Comparison of ENCODE assay signal across 8 mouse cellular contexts in genomic region chr11:49202071-49202470, GRCm38 (mm10). TPM values are rescaled to one million over a fixed set of nuclear protein-coding genes. Genes with fewer than 3 reads are reported as not detected.
DNase-seq lines count a peak whose midpoint lies in the region; ATAC-seq and TF ChIP-seq lines count a peak whose summit lies in the region.

No protein-coding gene starts in this region.

- 34% methylated on average over 2 of the region's 2 CpGs for WGBS in kidney, embryonic 16.5 days
- WGBS in hindbrain, embryonic 13.5 days = 76% methylated on average over 2 of the region's 2 CpGs
- WGBS in midbrain, embryonic 14.5 days = 58% methylated on average over 2 of the region's 2 CpGs

- H3K4me2 ChIP-seq in kidney, embryonic 16.5 days (replicated peaks; ENCODE audit: low read depth, low read length) = peak overlapping the region; percentile 86
- H3K4me2 ChIP-seq in hindbrain, embryonic 13.5 days = peak overlapping the region; percentile 70
- H3K4me2 ChIP-seq in midbrain, embryonic 14.5 days (ENCODE audit: low read length) = peak overlapping the region; percentile 66

- peak overlapping the region; percentile 96 for H3K9ac ChIP-seq in kidney, embryonic 16.5 days (replicated peaks; ENCODE audit: low read length)
- peak overlapping the region; percentile 98; the same call in 1 of the 2 replicates for H3K9ac ChIP-seq in hindbrain, embryonic 13.5 days
- peak overlapping the region; percentile 97 for H3K9ac ChIP-seq in midbrain, embryonic 14.5 days (replicated peaks; ENCODE audit: low read length)

- TF ChIP-seq POLR2A in bone marrow macrophage, adult 2 months (IDR thresholded peaks at IDR 0.05; ENCODE audit: borderline replicate concordance, low read depth, low read length) = no peak

- no peak for DNase-seq in kidney, adult 8-10 months
- no peak for DNase-seq in midbrain, embryonic 14.5 days
- no peak for DNase-seq in gastrocnemius, postnatal 36 days
- DNase-seq in layer of hippocampus, postnatal 10 days (ENCODE audit: low spot score in 2 of 2) = no peak
- DNase-seq in gastrocnemius, postnatal 14 days = no peak

- no peak for TF ChIP-seq CTCF in bone marrow macrophage, adult 2 months (IDR thresholded peaks at IDR 0.05; ENCODE audit: low read depth, low read length)

- peak overlapping the region; percentile 74 for H3K4me3 ChIP-seq in kidney, embryonic 16.5 days (ENCODE audit: low read length)
- H3K4me3 ChIP-seq in bone marrow macrophage, adult 2 months (ENCODE audit: insufficient read depth, low read length) = peak overlapping the region; percentile 71
- peak overlapping the region; percentile 94 for H3K4me3 ChIP-seq in hindbrain, embryonic 13.5 days
- peak overlapping the region; percentile 95 for H3K4me3 ChIP-seq in midbrain, embryonic 14.5 days (replicated peaks; ENCODE audit: low read depth, low read length)

- H3K9me3 ChIP-seq in kidney, embryonic 16.5 days (ENCODE audit: low read length) = no peaks in the 10 kb centered on the region
- no peaks in the 10 kb centered on the region for H3K9me3 ChIP-seq in hindbrain, embryonic 13.5 days
- H3K9me3 ChIP-seq in midbrain, embryonic 14.5 days (ENCODE audit: control insufficient read depth, low read length) = no peaks in the 10 kb centered on the region

- no peak for ATAC-seq in kidney, embryonic 16.5 days (ENCODE audit: low FRiP score, low TSS enrichment)
- ATAC-seq in hindbrain, embryonic 13.5 days (ENCODE audit: low FRiP score) = no peak
- ATAC-seq in midbrain, embryonic 14.5 days (ENCODE audit: low FRiP score, low TSS enrichment) = no peak

- peaks cover 8% of the 10 kb centered on the region for H3K36me3 ChIP-seq in kidney, embryonic 16.5 days (ENCODE audit: insufficient read depth, low read length)
- peaks cover 5% of the 10 kb centered on the region; the same call in 1 of the 2 replicates for H3K36me3 ChIP-seq in hindbrain, embryonic 13.5 days
- H3K36me3 ChIP-seq in midbrain, embryonic 14.5 days (ENCODE audit: control insufficient read depth, insufficient read depth, low read length) = peaks cover 7% of the 10 kb centered on the region; the same call in 1 of the 2 replicates

- H3K27ac ChIP-seq in kidney, embryonic 16.5 days (ENCODE audit: low read length) = peak overlapping the region; percentile 98
- peak overlapping the region; percentile 98 for H3K27ac ChIP-seq in bone marrow macrophage, adult 2 months (ENCODE audit: insufficient read depth, low read depth, low read length)
- no peak overlapping the region; the same call in 1 of the 2 replicates for H3K27ac ChIP-seq in hindbrain, embryonic 13.5 days
- no peak overlapping the region for H3K27ac ChIP-seq in midbrain, embryonic 14.5 days (replicated peaks; ENCODE audit: low read depth, low read length)

- peaks cover 18% of the 10 kb centered on the region for H3K4me1 ChIP-seq in kidney, embryonic 16.5 days (ENCODE audit: insufficient read depth, low read length)
- H3K4me1 ChIP-seq in bone marrow macrophage, adult 2 months (ENCODE audit: control insufficient read depth, insufficient read depth, low read length) = peaks cover 15% of the 10 kb centered on the region
- H3K4me1 ChIP-seq in hindbrain, embryonic 13.5 days (replicated peaks) = peaks cover 22% of the 10 kb centered on the region
- H3K4me1 ChIP-seq in midbrain, embryonic 14.5 days (ENCODE audit: control insufficient read depth, insufficient read depth, low read length) = peaks cover 18% of the 10 kb centered on the region

- intact Hi-C loops in gastrocnemius, postnatal 36 days (cut with DNase I) = loop anchor here (2.0 to 10.0 kb wide), 2 partner anchors 49 to 327 kb away; partner anchors contain the start of gene Irgm1
- intact Hi-C loops in gastrocnemius, postnatal 14 days (cut with DNase I; ENCODE audit: low total_unique reads) = loop anchor here (5.0 kb wide), 1 partner anchor 50 kb away; no protein-coding TSS in a partner anchor

- H3K27me3 ChIP-seq in kidney, embryonic 16.5 days (ENCODE audit: insufficient read depth, low read length) = no peaks in the 10 kb centered on the region
- H3K27me3 ChIP-seq in hindbrain, embryonic 13.5 days = no peaks in the 10 kb centered on the region
- no peaks in the 10 kb centered on the region for H3K27me3 ChIP-seq in midbrain, embryonic 14.5 days (ENCODE audit: control insufficient read depth, insufficient read depth, low read length)

RNA-seq across cellular contexts. Expression of gene Zfp62, which starts 1.0 kb away (rescaled TPM):
- 45.6 and 46.3 TPM in 2 replicates for polyA plus RNA-seq in kidney, embryonic 16.5 days (2015; fragmentation: Nextera tagmentation; extraction: Ambion mirVana)
- 28.4 and 30.8 TPM in 2 replicates for polyA plus RNA-seq in bone marrow macrophage, adult 2 months (2012; ENCODE audit: insufficient read depth, insufficient read length, missing spikeins)
- 53.4 and 54.6 TPM in 2 replicates for polyA plus RNA-seq in hindbrain, embryonic 13.5 days (2015; fragmentation: Nextera tagmentation; extraction: Ambion mirVana)
- polyA plus RNA-seq in midbrain, embryonic 14.5 days (2014; fragmentation: Nextera tagmentation; extraction: Ambion mirVana) = 37.3 and 61.7 TPM in 2 replicates
- 10 to 100 TPM; 17.2 to 20.9 TPM for total RNA-seq in gastrocnemius, postnatal 36 days (2021)
- 10 to 100 TPM; 33.9 to 36.4 TPM for total RNA-seq in layer of hippocampus, postnatal 10 days (2021)
- 10 to 100 TPM; 16.5 to 18.1 TPM for total RNA-seq in gastrocnemius, postnatal 14 days (2021)

RNA-seq across cellular contexts. Expression of gene Btnl9, which starts 15.1 kb away (rescaled TPM):
- polyA plus RNA-seq in kidney, embryonic 16.5 days (2015; fragmentation: Nextera tagmentation; extraction: Ambion mirVana) = 4.4 and 4.6 TPM in 2 replicates
- polyA plus RNA-seq in bone marrow macrophage, adult 2 months (2012; ENCODE audit: insufficient read depth, insufficient read length, missing spikeins) = 0.15 TPM in 1 of 2 replicates, not detected in the other
- polyA plus RNA-seq in hindbrain, embryonic 13.5 days (2015; fragmentation: Nextera tagmentation; extraction: Ambion mirVana) = 0.05 and 0.10 TPM in 2 replicates
- not detected in 2 replicates for polyA plus RNA-seq in midbrain, embryonic 14.5 days (2014; fragmentation: Nextera tagmentation; extraction: Ambion mirVana)
- 1 to 10 TPM; 2.1 to 4.3 TPM for total RNA-seq in gastrocnemius, postnatal 36 days (2021)
- total RNA-seq in layer of hippocampus, postnatal 10 days (2021) = under 1 TPM; 0.30 to 0.40 TPM
- total RNA-seq in gastrocnemius, postnatal 14 days (2021) = 1 to 10 TPM; 4.8 to 9.0 TPM

RNA-seq across cellular contexts. Expression of gene Mgat1, which starts 41.9 kb away (rescaled TPM):
- 88.9 and 91.9 TPM in 2 replicates for polyA plus RNA-seq in kidney, embryonic 16.5 days (2015; fragmentation: Nextera tagmentation; extraction: Ambion mirVana)
- polyA plus RNA-seq in bone marrow macrophage, adult 2 months (2012; ENCODE audit: insufficient read depth, insufficient read length, missing spikeins) = 76.3 and 89.8 TPM in 2 replicates
- 31.0 and 34.0 TPM in 2 replicates for polyA plus RNA-seq in hindbrain, embryonic 13.5 days (2015; fragmentation: Nextera tagmentation; extraction: Ambion mirVana)
- 27.0 and 27.9 TPM in 2 replicates for polyA plus RNA-seq in midbrain, embryonic 14.5 days (2014; fragmentation: Nextera tagmentation; extraction: Ambion mirVana)
- 10 to 100 TPM; 41.3 to 41.5 TPM for total RNA-seq in gastrocnemius, postnatal 36 days (2021)
- 10 to 100 TPM; 43.9 to 50.2 TPM for total RNA-seq in layer of hippocampus, postnatal 10 days (2021)
- 10 to 100 TPM; 35.7 to 39.5 TPM for total RNA-seq in gastrocnemius, postnatal 14 days (2021)

RNA-seq across cellular contexts. Expression of gene Olfr1394, which starts 47.9 kb away (rescaled TPM):
- not detected in 2 replicates for polyA plus RNA-seq in kidney, embryonic 16.5 days (2015; fragmentation: Nextera tagmentation; extraction: Ambion mirVana)
- polyA plus RNA-seq in bone marrow macrophage, adult 2 months (2012; ENCODE audit: insufficient read depth, insufficient read length, missing spikeins) = not detected in 2 replicates
- polyA plus RNA-seq in hindbrain, embryonic 13.5 days (2015; fragmentation: Nextera tagmentation; extraction: Ambion mirVana) = not detected in 2 replicates
- polyA plus RNA-seq in midbrain, embryonic 14.5 days (2014; fragmentation: Nextera tagmentation; extraction: Ambion mirVana) = not detected in 2 replicates
- total RNA-seq in gastrocnemius, postnatal 36 days (2021) = not detected
- total RNA-seq in layer of hippocampus, postnatal 10 days (2021) = not detected
- not detected for total RNA-seq in gastrocnemius, postnatal 14 days (2021)

RNA-seq across cellular contexts. Expression of gene Olfr1395, which starts 60.0 kb away (rescaled TPM):
- polyA plus RNA-seq in kidney, embryonic 16.5 days (2015; fragmentation: Nextera tagmentation; extraction: Ambion mirVana) = not detected in 2 replicates
- polyA plus RNA-seq in bone marrow macrophage, adult 2 months (2012; ENCODE audit: insufficient read depth, insufficient read length, missing spikeins) = not detected in 2 replicates
- polyA plus RNA-seq in hindbrain, embryonic 13.5 days (2015; fragmentation: Nextera tagmentation; extraction: Ambion mirVana) = not detected in 2 replicates
- polyA plus RNA-seq in midbrain, embryonic 14.5 days (2014; fragmentation: Nextera tagmentation; extraction: Ambion mirVana) = not detected in 2 replicates
- total RNA-seq in gastrocnemius, postnatal 36 days (2021) = not detected
- total RNA-seq in layer of hippocampus, postnatal 10 days (2021) = not detected
- total RNA-seq in gastrocnemius, postnatal 14 days (2021) = not detected

Comparison
In these comparisons a context has a peak if more than half of its experiments do, and no peak if none do; other contexts are left out.
1. H3K27ac ChIP-seq: peak in kidney, embryonic 16.5 days (single experiment) and bone marrow macrophage, adult 2 months (single experiment); none in hindbrain, embryonic 13.5 days (single experiment) and midbrain, embryonic 14.5 days (single experiment).
2. Peak in every context shown above with its lines, with median percentiles within 50 percentile points of each other: H3K4me2 ChIP-seq, H3K4me3 ChIP-seq and H3K9ac ChIP-seq.